Mouse (Mus musculus): ENCODE results near the gene Foxl1. TPM values are rescaled to one million over a fixed set of nuclear protein-coding genes. Genes with fewer than 3 reads are reported as not detected.
A peak's percentile ranks its signal among the peaks of the same experiment; 100 is the strongest.

Foxl1 gene
- total and polyA plus RNA-seq, 3 experiments: 0.04 TPM; not detected in 2

GRCm38 (mm10) chr8:121120456-121121419 lies 7.0 kb upstream of the Foxl1 start:
- Histone ChIP-seq H3K4me1 (ENCODE audit: control insufficient read depth in 1 of 2, insufficient read depth in 2 of 2) (peaks cover 7 to 14% of the 10 kb centered on the region in 2 experiments), H3K9ac (ENCODE audit: insufficient read depth, low read depth) (no peak overlapping the region), H3K27me3 (replicated peaks) (peaks cover 60% of the 10 kb centered on the region), H3K4me2 (ENCODE audit: insufficient read depth, low read depth, poor library complexity, severe bottlenecking) (no peak overlapping the region; the same call in 1 of the 2 replicates), H3K4me3 (replicated peaks in 1 of 3; ENCODE audit: low read depth in 2 of 3, low read length in 2 of 3, poor library complexity in 1 of 3) (no peak overlapping the region), H3K79me2 (replicated peaks; ENCODE audit: control insufficient read depth, extremely low read depth, insufficient read depth, poor library complexity, severe bottlenecking) (no peaks in the 10 kb centered on the region), H3K36me3 (replicated peaks in 1 of 2; ENCODE audit: control insufficient read depth in 1 of 2, insufficient read depth in 1 of 2, low read length in 1 of 2) (no peaks in the 10 kb centered on the region), H3K9me3 (replicated peaks; ENCODE audit: low read length) (peaks cover 22% of the 10 kb centered on the region), H3K27ac (ENCODE audit: insufficient read depth, low read depth) (no peak overlapping the region)
- TF ChIP-seq ELF1 (IDR thresholded peaks at IDR 0.05; ENCODE audit: low read depth, low read length) (0 out of 2 replicates have a peak, but pooled peaks have one; percentile 27), RAD21 (IDR thresholded peaks at IDR 0.05; ENCODE audit: low read depth, low read length) (no peak), MAZ (IDR thresholded peaks at IDR 0.05; ENCODE audit: low read depth, low read length) (no peak), MEF2A (IDR thresholded peaks at IDR 0.05; ENCODE audit: borderline replicate concordance, low read depth, low read length) (no peak), UBTF (IDR thresholded peaks at IDR 0.05; ENCODE audit: low read depth, low read length) (no peak), MXI1 (IDR thresholded peaks at IDR 0.05; ENCODE audit: low read depth, low read length) (no peak)
- DNase-seq (ENCODE audit: extremely low read depth): no peak
- in situ Hi-C loops (cut with MboI; ENCODE audit: low pct_ligation_motif_present, low pct_unique_long_range_greater_than_20kb, low sequenced_read_pairs) (no loop called here), dilution Hi-C loops (cut with MboI; ENCODE audit: extremely low pct_ligation_motif_present, extremely low pct_unique_long_range_greater_than_20kb, low sequenced_read_pairs) (no loop called here)

GRCm38 (mm10) chr8:121121704-121122103 lies 6.0 kb upstream of the Foxl1 start:
- H3K79me2 ChIP-seq (replicated peaks; ENCODE audit: control insufficient read depth, extremely low read depth, insufficient read depth, poor library complexity, severe bottlenecking): no peaks in the 10 kb centered on the region
- H3K36me3 ChIP-seq (replicated peaks in 1 of 2; ENCODE audit: control insufficient read depth in 1 of 2, insufficient read depth in 1 of 2, low read length in 1 of 2): no peaks in the 10 kb centered on the region
- dilution Hi-C loops (cut with MboI; ENCODE audit: extremely low pct_ligation_motif_present, extremely low pct_unique_long_range_greater_than_20kb, low sequenced_read_pairs): no loop called here
- peaks cover 7 to 14% of the 10 kb centered on the region in 2 experiments for H3K4me1 ChIP-seq (ENCODE audit: control insufficient read depth in 1 of 2, insufficient read depth in 2 of 2)
- no peak overlapping the region for H3K9ac ChIP-seq (ENCODE audit: insufficient read depth, low read depth)
- H3K27ac ChIP-seq (ENCODE audit: insufficient read depth, low read depth): no peak overlapping the region
- H3K27me3 ChIP-seq (replicated peaks): peaks cover 64% of the 10 kb centered on the region
- no peak overlapping the region for H3K4me2 ChIP-seq (ENCODE audit: insufficient read depth, low read depth, poor library complexity, severe bottlenecking)
- DNase-seq (ENCODE audit: extremely low read depth): no peak
- no peak overlapping the region for H3K4me3 ChIP-seq (replicated peaks in 1 of 3; ENCODE audit: low read depth in 2 of 3, low read length in 2 of 3, poor library complexity in 1 of 3)
- peaks cover 13% of the 10 kb centered on the region for H3K9me3 ChIP-seq (replicated peaks; ENCODE audit: low read length)
- TF ChIP-seq MEF2A (IDR thresholded peaks at IDR 0.05; ENCODE audit: borderline replicate concordance, low read depth, low read length) (no peak), CHD2 (IDR thresholded peaks at IDR 0.05; ENCODE audit: low read length) (no peak), ZKSCAN1 (IDR thresholded peaks at IDR 0.05; ENCODE audit: borderline replicate concordance, low read depth, low read length) (no peak), POLR2A (IDR thresholded peaks at IDR 0.05; ENCODE audit: low read depth, low read length) (no peak), ZMIZ1 (IDR thresholded peaks at IDR 0.05; ENCODE audit: low read depth, low read length) (no peak), ELF1 (IDR thresholded peaks at IDR 0.05; ENCODE audit: low read depth, low read length) (no peak), NRF1 (IDR thresholded peaks at IDR 0.05; ENCODE audit: low read depth, low read length) (no peak), RCOR1 (conservative IDR thresholded peaks at IDR 0.05; ENCODE audit: low read depth, low read length) (no peak), ZC3H11A (IDR thresholded peaks at IDR 0.05; ENCODE audit: low read depth, low read length) (no peak)
- in situ Hi-C loops (cut with MboI; ENCODE audit: low pct_ligation_motif_present, low pct_unique_long_range_greater_than_20kb, low sequenced_read_pairs): no loop called here

Data from CH12.LX (cell line).